Mouse (Mus musculus): Measurements from ENCODE around the gene Wnk2. TPM values are rescaled to one million over a fixed set of nuclear protein-coding genes. Genes with fewer than 3 reads are reported as not detected.

Gene Wnk2
- total and polyA plus RNA-seq, 3 experiments, result 0.04 TPM; not detected in 2

DNA sequence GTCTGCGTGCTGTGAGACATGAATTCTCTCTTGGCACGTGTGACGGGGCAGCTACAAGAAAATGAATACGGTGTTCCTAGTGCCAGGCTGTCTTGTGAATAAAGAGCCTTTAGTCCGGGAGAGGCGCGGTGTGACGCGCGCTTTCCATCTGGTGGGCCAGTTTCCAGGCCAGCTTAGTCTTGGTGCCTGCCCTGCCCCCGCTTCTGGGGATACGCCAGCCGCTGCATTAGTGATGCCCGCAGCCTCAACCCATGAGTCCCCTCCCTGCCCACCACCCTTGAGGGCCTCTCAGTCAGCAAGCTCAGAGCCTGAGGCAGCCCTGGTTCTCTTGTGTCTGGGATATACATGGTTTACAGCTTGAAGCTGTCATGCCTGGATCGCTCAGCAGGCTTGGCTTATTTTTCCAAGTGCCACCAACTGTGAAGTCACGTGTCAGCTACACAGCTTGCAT lies 131.5 kb downstream of the Wnk2 start:
- Histone ChIP-seq H3K27me3 (ENCODE audit: control insufficient read depth in 1 of 2, insufficient read depth in 2 of 2, low read length in 2 of 2) (no peaks in the 10 kb centered on the region; a peak in 1 of 4 replicates), H3K27ac (ENCODE audit: control insufficient read depth, low read depth, low read length) (no peak overlapping the region), H3K9me3 (replicated peaks; ENCODE audit: insufficient read depth, low read length) (no peaks in the 10 kb centered on the region), H3K9ac (ENCODE audit: control insufficient read depth, low read depth, low read length, poor library complexity, severe bottlenecking) (no peak overlapping the region), H3K4me1 (ENCODE audit: control insufficient read depth in 1 of 2, insufficient read depth in 2 of 2, low read length in 2 of 2) (peaks cover 0 to 2% of the 10 kb centered on the region in 2 experiments; a peak in 1 of 4 replicates), H3K36me3 (ENCODE audit: control insufficient read depth in 1 of 2, insufficient read depth in 2 of 2, low read length in 2 of 2) (no peaks in the 10 kb centered on the region), H3K4me3 (ENCODE audit: control insufficient read depth in 1 of 2, insufficient read depth in 1 of 2, low read depth in 2 of 2, low read length in 2 of 2) (no peak overlapping the region), H3K79me2 (ENCODE audit: control insufficient read depth, insufficient read depth, low read length, poor library complexity) (no peaks in the 10 kb centered on the region)
- DNase-seq (ENCODE audit: low read depth, low spot score), result no peak
- TF ChIP-seq MEF2A (IDR thresholded peaks at IDR 0.05; ENCODE audit: extremely low read depth, insufficient replicate concordance, low read depth, low read length, poor library complexity, severe bottlenecking) (no peak), ZNF384 (IDR thresholded peaks at IDR 0.05; ENCODE audit: low read depth, low read length) (no peak), CTCF (IDR thresholded peaks at IDR 0.05 in 2 of 3, conservative IDR thresholded peaks at IDR 0.05 in 1 of 3; ENCODE audit: control insufficient read depth in 1 of 3, insufficient read depth in 1 of 3, low read depth in 2 of 3, low read length in 3 of 3, poor library complexity in 1 of 3, severe bottlenecking in 1 of 3) (no peak), UBTF (IDR thresholded peaks at IDR 0.05; ENCODE audit: borderline replicate concordance, insufficient read depth, low read depth, low read length) (no peak), USF1 (IDR thresholded peaks at IDR 0.05; ENCODE audit: low read depth, low read length) (no peak), ZC3H11A (IDR thresholded peaks at IDR 0.05; ENCODE audit: low read depth, low read length) (no peak), ZMIZ1 (IDR thresholded peaks at IDR 0.05; ENCODE audit: low read depth, low read length) (no peak), BHLHE40 (IDR thresholded peaks at IDR 0.05; ENCODE audit: borderline replicate concordance, low read depth, low read length) (no peak), NELFE (IDR thresholded peaks at IDR 0.05; ENCODE audit: low read depth, low read length) (no peak), ELF1 (IDR thresholded peaks at IDR 0.05; ENCODE audit: low read depth, low read length) (no peak), POLR2AphosphoS5 (IDR thresholded peaks at IDR 0.05; ENCODE audit: borderline replicate concordance, low read depth, low read length) (no peak), GABPA (IDR thresholded peaks at IDR 0.05; ENCODE audit: low read depth, low read length) (no peak), MYB (IDR thresholded peaks at IDR 0.05; ENCODE audit: low read depth, low read length) (no peak), NRF1 (IDR thresholded peaks at IDR 0.05; ENCODE audit: insufficient read depth, low read depth, low read length, poor library complexity, severe bottlenecking) (no peak), MAFK (IDR thresholded peaks at IDR 0.05; ENCODE audit: borderline replicate concordance, low read depth, low read length) (no peak), ETS1 (IDR thresholded peaks at IDR 0.05; ENCODE audit: low read depth, low read length) (no peak), MAZ (IDR thresholded peaks at IDR 0.05; ENCODE audit: low read depth, low read length) (no peak)
